Mouse (Mus musculus) cerebral cortex, adult 2 months (tissue): ENCODE data around the gene Trmt112.

Experiments
- WGBS: fragments of 180-500 bp; shearing (Covaris S2); methylation state at CpG from one replicate; pipeline ENCODE4 v1.1.7; 2018; 5-methylcytosine and 5-hydroxymethylcytosine counted together

Gene Trmt112

GRCm38 (mm10) chr19:6909021-6909420, 477 bp upstream of the Trmt112 start:
- WGBS: 4% methylated on average over 11 of the region's 11 CpGs

- WGBS: under 1% methylated on average over 30 of the region's 30 CpGs
Observed at GRCm38 (mm10) chr19:6910306-6910705, 808 bp downstream of the Trmt112 start.

GRCm38 (mm10) chr19:6911101-6912074, 1.9 kb downstream of the Trmt112 start:
- 73% methylated on average over 19 of the region's 19 CpGs for WGBS

- WGBS: 93% methylated on average over 15 of the region's 15 CpGs
Observed at GRCm38 (mm10) chr19:6912205-6912970, 2.9 kb downstream of the Trmt112 start.

GRCm38 (mm10) chr19:6913036-6913435, 3.5 kb downstream of the Trmt112 start:
- WGBS: 81% methylated on average over 6 of the region's 6 CpGs

GRCm38 (mm10) chr19:6913991-6914390, 4.5 kb downstream of the Trmt112 start:
- 72% methylated on average over 11 of the region's 11 CpGs for WGBS

GRCm38 (mm10) chr19:6914540-6914939, 5.0 kb downstream of the Trmt112 start:
- 96% methylated on average over 9 of the region's 9 CpGs for WGBS

- WGBS: 83% methylated on average over 4 of the region's 4 CpGs
Observed at GRCm38 (mm10) chr19:6915276-6915675, 5.8 kb downstream of the Trmt112 start.

GRCm38 (mm10) chr19:6916496-6916895, 7.0 kb downstream of the Trmt112 start:
- 84% methylated on average over 4 of the region's 4 CpGs for WGBS

- WGBS: 85% methylated on average over 4 of the region's 4 CpGs
Observed at GRCm38 (mm10) chr19:6918321-6918720, 8.8 kb downstream of the Trmt112 start.

- WGBS: 42% methylated on average over 8 of the region's 8 CpGs
Observed at GRCm38 (mm10) chr19:6919876-6920740, 10.6 kb downstream of the Trmt112 start.

GRCm38 (mm10) chr19:6920741-6921636, 11.5 kb downstream of the Trmt112 start:
- WGBS: 3% methylated on average over 48 of the region's 48 CpGs

- under 1% methylated on average over 63 of the region's 66 CpGs for WGBS
Observed at GRCm38 (mm10) chr19:6921647-6922567, 12.4 kb downstream of the Trmt112 start, which contains the start of gene Esrra. Gene Esrra, minus strand, starts transcription at chr19:6921813.

GRCm38 (mm10) chr19:6922901-6923735, 13.6 kb downstream of the Trmt112 start:
- WGBS: 51% methylated on average over 6 of the region's 6 CpGs

GRCm38 (mm10) chr19:6924461-6925306, 15.2 kb downstream of the Trmt112 start:
- 18% methylated on average over 39 of the region's 39 CpGs for WGBS

- 20% methylated on average over 9 of the region's 9 CpGs for WGBS
Observed at GRCm38 (mm10) chr19:6925307-6925573, 15.7 kb downstream of the Trmt112 start, which contains the start of gene Catsperz. Gene Catsperz, minus strand, starts transcription at chr19:6925380.

- 52% methylated on average over 40 of the region's 40 CpGs for WGBS
Observed at GRCm38 (mm10) chr19:6925611-6926329, 16.3 kb downstream of the Trmt112 start.
